In the genomic region with DNA sequence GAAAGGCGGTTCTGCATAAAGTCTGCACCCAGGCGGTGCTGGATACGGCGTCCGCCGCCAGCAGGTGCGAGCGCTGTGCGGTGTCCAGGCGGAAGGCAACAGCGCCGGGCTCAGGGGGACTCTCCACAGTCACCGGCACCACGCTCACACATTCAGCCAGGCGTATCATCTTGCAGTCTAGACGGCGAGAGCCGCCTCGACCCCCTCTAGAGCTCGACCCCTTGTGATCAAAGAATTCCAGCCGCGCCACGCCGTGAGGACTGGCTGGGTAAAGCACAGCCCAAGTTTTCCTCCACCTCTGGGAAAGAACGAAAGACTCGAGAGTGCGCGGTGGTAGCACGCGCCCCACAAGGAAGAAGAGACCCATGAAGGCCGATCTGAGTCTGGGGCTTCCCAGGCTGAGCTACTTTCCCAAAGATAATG, we compare ENCODE assay signal across 8 mouse cellular contexts. TPM values are rescaled to one million over a fixed set of nuclear protein-coding genes. Genes with fewer than 3 reads are reported as not detected.
DNase-seq lines count a peak whose midpoint lies in the region; ATAC-seq and TF ChIP-seq lines count a peak whose summit lies in the region.

No protein-coding gene starts in this region.

- peak overlapping the region; percentile 27 for H3K9ac ChIP-seq in forebrain, embryonic 16.5 days (replicated peaks; ENCODE audit: low read depth, low read length)
- H3K9ac ChIP-seq in kidney, embryonic 16.5 days (replicated peaks; ENCODE audit: low read length), result peak overlapping the region; percentile 75

- H3K27ac ChIP-seq in forebrain, embryonic 16.5 days (ENCODE audit: low read length), result no peak overlapping the region
- H3K27ac ChIP-seq in kidney, embryonic 16.5 days (ENCODE audit: low read length), result peak overlapping the region; percentile 94
- H3K27ac ChIP-seq in small intestine, adult 2 months (ENCODE audit: insufficient read depth, low read depth, low read length), result peak overlapping the region; percentile 31

- WGBS in forebrain, embryonic 16.5 days, result under 1% methylated on average over 31 of the region's 31 CpGs
- WGBS in kidney, embryonic 16.5 days, result under 1% methylated on average over 31 of the region's 31 CpGs
- WGBS in small intestine, adult 2 months, result under 1% methylated on average over 31 of the region's 31 CpGs

- peak overlapping the region; percentile 61 for H3K4me2 ChIP-seq in forebrain, embryonic 16.5 days (ENCODE audit: low read length)
- peak overlapping the region; percentile 87 for H3K4me2 ChIP-seq in kidney, embryonic 16.5 days (replicated peaks; ENCODE audit: low read depth, low read length)

- TF ChIP-seq CTCF in small intestine, adult 2 months (IDR thresholded peaks at IDR 0.05; ENCODE audit: extremely low read depth, insufficient read length, insufficient replicate concordance, low read depth, low read length), result peak; percentile 16; the same call in 1 of the 2 replicates

- H3K27me3 ChIP-seq in forebrain, embryonic 16.5 days (replicated peaks; ENCODE audit: control insufficient read depth, insufficient read depth, low read length), result peaks cover 20% of the 10 kb centered on the region
- peaks cover 8% of the 10 kb centered on the region; the same call in 1 of the 2 replicates for H3K27me3 ChIP-seq in kidney, embryonic 16.5 days (ENCODE audit: insufficient read depth, low read length)
- no peaks in the 10 kb centered on the region for H3K27me3 ChIP-seq in small intestine, adult 2 months (ENCODE audit: control insufficient read depth, insufficient read depth, low read length)

- no peak; the same call in 1 of the 2 replicates for TF ChIP-seq POLR2A in small intestine, adult 2 months (IDR thresholded peaks at IDR 0.05; ENCODE audit: low read depth, low read length)

- no peaks in the 10 kb centered on the region for H3K36me3 ChIP-seq in forebrain, embryonic 16.5 days (ENCODE audit: control insufficient read depth, insufficient read depth)
- H3K36me3 ChIP-seq in kidney, embryonic 16.5 days (ENCODE audit: insufficient read depth, low read length), result no peaks in the 10 kb centered on the region
- H3K36me3 ChIP-seq in small intestine, adult 2 months (ENCODE audit: control insufficient read depth, insufficient read depth, low read length), result peaks cover 6% of the 10 kb centered on the region; the same call in 1 of the 2 replicates

- DNase-seq in cerebellum, postnatal 10 days, result peak; percentile 35 to 46
- no peak for DNase-seq in cerebellum, adult 11 months
- peak; percentile 52 for DNase-seq in adrenal gland, postnatal 10 days
- peak; percentile 53 for DNase-seq in lung, postnatal 36 days
- DNase-seq in cerebellum, postnatal 36 days, result no peak

- H3K9me3 ChIP-seq in forebrain, embryonic 16.5 days (ENCODE audit: control insufficient read depth, low read length), result no peaks in the 10 kb centered on the region
- no peaks in the 10 kb centered on the region for H3K9me3 ChIP-seq in kidney, embryonic 16.5 days (ENCODE audit: low read length)

- peak; percentile 46 for ATAC-seq in forebrain, embryonic 16.5 days
- peak; percentile 52 for ATAC-seq in kidney, embryonic 16.5 days (ENCODE audit: low FRiP score, low TSS enrichment)

- H3K4me1 ChIP-seq in forebrain, embryonic 16.5 days (replicated peaks; ENCODE audit: control insufficient read depth, insufficient read depth, low read length), result peaks cover 20% of the 10 kb centered on the region
- peaks cover 25% of the 10 kb centered on the region for H3K4me1 ChIP-seq in kidney, embryonic 16.5 days (ENCODE audit: insufficient read depth, low read length)
- H3K4me1 ChIP-seq in small intestine, adult 2 months (ENCODE audit: control insufficient read depth, insufficient read depth, insufficient read length, low read length), result peaks cover 7% of the 10 kb centered on the region

- H3K4me3 ChIP-seq in forebrain, embryonic 16.5 days (replicated peaks; ENCODE audit: low read length), result peak overlapping the region; percentile 45
- peak overlapping the region; percentile 71 for H3K4me3 ChIP-seq in kidney, embryonic 16.5 days (ENCODE audit: low read length)
- H3K4me3 ChIP-seq in small intestine, adult 2 months (ENCODE audit: low read depth, low read length), result peak overlapping the region; percentile 95

RNA-seq across cellular contexts. Expression of a gene that starts 0.5 kb away (rescaled TPM):
- 10 to 100 TPM in 1 of 2 experiments, 1 to 10 TPM in 1; 9.8 to 11.2 TPM for total RNA-seq in adrenal gland, postnatal 10 days (2021)
- polyA plus RNA-seq in forebrain, embryonic 16.5 days (2015; fragmentation: Nextera tagmentation; extraction: Ambion mirVana), result 2.0 and 2.1 TPM in 2 replicates
- polyA plus RNA-seq in kidney, embryonic 16.5 days (2015; fragmentation: Nextera tagmentation; extraction: Ambion mirVana), result 14.5 and 14.8 TPM in 2 replicates
- 2.2 and 6.1 TPM in 2 replicates for polyA plus RNA-seq in small intestine, adult 2 months (2012; rRNA removed)

RNA-seq across cellular contexts. Expression of a gene that starts 1.2 kb away (rescaled TPM):
- 1 to 10 TPM; 4.8 to 6.0 TPM for total RNA-seq in adrenal gland, postnatal 10 days (2021)
- 5.3 and 6.0 TPM in 2 replicates for polyA plus RNA-seq in forebrain, embryonic 16.5 days (2015; fragmentation: Nextera tagmentation; extraction: Ambion mirVana)
- 24.4 and 26.1 TPM in 2 replicates for polyA plus RNA-seq in kidney, embryonic 16.5 days (2015; fragmentation: Nextera tagmentation; extraction: Ambion mirVana)
- polyA plus RNA-seq in small intestine, adult 2 months (2012; rRNA removed), result 1.4 and 2.5 TPM in 2 replicates

RNA-seq across cellular contexts. Expression of a gene that starts 21.5 kb away (rescaled TPM):
- 100 to 1,000 TPM; 143 to 149 TPM for total RNA-seq in adrenal gland, postnatal 10 days (2021)
- 157 and 186 TPM in 2 replicates for polyA plus RNA-seq in forebrain, embryonic 16.5 days (2015; fragmentation: Nextera tagmentation; extraction: Ambion mirVana)
- polyA plus RNA-seq in kidney, embryonic 16.5 days (2015; fragmentation: Nextera tagmentation; extraction: Ambion mirVana), result 244 and 260 TPM in 2 replicates
- polyA plus RNA-seq in small intestine, adult 2 months (2012; rRNA removed), result 392 and 694 TPM in 2 replicates

RNA-seq across cellular contexts. Expression of a gene that starts 22.3 kb away (rescaled TPM):
- total RNA-seq in adrenal gland, postnatal 10 days (2021), result 10 to 100 TPM; 53.4 to 60.5 TPM
- 70.7 and 77.8 TPM in 2 replicates for polyA plus RNA-seq in forebrain, embryonic 16.5 days (2015; fragmentation: Nextera tagmentation; extraction: Ambion mirVana)
- 91.9 and 94.3 TPM in 2 replicates for polyA plus RNA-seq in kidney, embryonic 16.5 days (2015; fragmentation: Nextera tagmentation; extraction: Ambion mirVana)
- polyA plus RNA-seq in small intestine, adult 2 months (2012; rRNA removed), result 15.0 and 24.3 TPM in 2 replicates

RNA-seq across cellular contexts. Expression of a gene that starts 24.9 kb away (rescaled TPM):
- total RNA-seq in adrenal gland, postnatal 10 days (2021), result 1 to 10 TPM; 3.7 TPM
- polyA plus RNA-seq in forebrain, embryonic 16.5 days (2015; fragmentation: Nextera tagmentation; extraction: Ambion mirVana), result 0.30 and 0.31 TPM in 2 replicates
- polyA plus RNA-seq in kidney, embryonic 16.5 days (2015; fragmentation: Nextera tagmentation; extraction: Ambion mirVana), result 5.0 and 5.2 TPM in 2 replicates
- 22.1 and 48.6 TPM in 2 replicates for polyA plus RNA-seq in small intestine, adult 2 months (2012; rRNA removed)

Comparison
In these comparisons a context has a peak if more than half of its experiments do, and no peak if none do; other contexts are left out.
1. DNase-seq: peak in cerebellum, postnatal 10 days (2 of 2), adrenal gland, postnatal 10 days (single experiment) and lung, postnatal 36 days (single experiment); none in cerebellum, adult 11 months (single experiment) and cerebellum, postnatal 36 days (0 of 2).
2. H3K4me3 ChIP-seq: peak in every context shown above with its lines; median percentile 95 in small intestine, adult 2 months; 71 in kidney, embryonic 16.5 days; 45 in forebrain, embryonic 16.5 days.